Mouse (Mus musculus) MEL (cell line): ENCODE measurements at regions not wholly inside any gene's neighbourhood (a gene's known extent, or its start where the extent isn't known, plus 50 kb on each side); places are given as distances from the start of the nearest gene placed in this dataset.
A peak's percentile ranks its signal among the peaks of the same experiment; 100 is the strongest.

Experiments
- DNase-seq: peaks from one replicate; pipeline ENCODE4 v3.0.0; 2011; ENCODE audit warnings: low read depth, low spot score
- H3K27ac ChIP-seq: 2 replicates; pipeline ENCODE4 v1.5.1; 2012; ENCODE audit warnings: low read depth, mild to moderate bottlenecking, control low read depth, low read length, moderate library complexity; ENCODE audit not compliant: control insufficient read depth
- H3K27me3 ChIP-seq, 2 experiments: fragments of 150-350 bp in 1 of 2; sonication (generic) in 1 of 2; 2 replicates each; pipeline ENCODE4 v1.6.1; 2012; ENCODE audit warnings: low read length in 2 of 2, mild to moderate bottlenecking in 2 of 2, improper control_type of control experiment in 1 of 2, moderate library complexity in 1 of 2; ENCODE audit not compliant: insufficient read depth in 2 of 2, control insufficient read depth in 1 of 2
- H3K36me3 ChIP-seq, 2 experiments: 2 replicates each; pipeline ENCODE4 v1.6.1; 2012 to 2014; ENCODE audit warnings: low read length in 2 of 2, improper control_type of control experiment in 1 of 2, inconsistent platforms in 1 of 2, mild to moderate bottlenecking in 1 of 2; ENCODE audit not compliant: insufficient read depth in 2 of 2, control insufficient read depth in 1 of 2
- H3K4me1 ChIP-seq, 2 experiments: fragments of 150-350 bp in 1 of 2; sonication (generic) in 1 of 2; 2 replicates each; pipeline ENCODE4 v1.6.1; 2012; ENCODE audit warnings: low read length in 2 of 2, improper control_type of control experiment in 1 of 2, mild to moderate bottlenecking in 1 of 2; ENCODE audit not compliant: insufficient read depth in 2 of 2, control insufficient read depth in 1 of 2
- H3K4me3 ChIP-seq, 2 experiments: fragments of 150-350 bp in 1 of 2; sonication (generic) in 1 of 2; 2 replicates each; pipeline ENCODE4 v1.5.1; 2012; ENCODE audit warnings: low read depth in 2 of 2, low read length in 2 of 2, mild to moderate bottlenecking in 2 of 2, moderate library complexity in 2 of 2, control low read depth in 1 of 2, improper control_type of control experiment in 1 of 2; ENCODE audit not compliant: control insufficient read depth in 1 of 2, insufficient read depth in 1 of 2
- H3K79me2 ChIP-seq: 2 replicates; pipeline ENCODE4 v1.6.1; 2012; ENCODE audit warnings: mild to moderate bottlenecking, low read length, moderate library complexity; ENCODE audit not compliant: control insufficient read depth, poor library complexity, insufficient read depth
- H3K9ac ChIP-seq: 2 replicates; pipeline ENCODE4 v1.6.1; 2012; ENCODE audit warnings: low read depth, mild to moderate bottlenecking, control low read depth, low read length, moderate library complexity; ENCODE audit not compliant: control insufficient read depth, poor library complexity, severe bottlenecking
- H3K9me3 ChIP-seq: fragments of 150-350 bp; sonication (generic); replicated peaks from 2 replicates; pipeline ENCODE4 v1.6.1; 2012; ENCODE audit warnings: mild to moderate bottlenecking, low read length, improper control_type of control experiment, moderate library complexity; ENCODE audit not compliant: insufficient read depth
- BHLHE40 ChIP-seq: IDR thresholded peaks from 2 replicates; pipeline ENCODE4 v1.6.1; 2012; ENCODE audit warnings: low read depth, mild to moderate bottlenecking, inconsistent platforms, low read length, improper control_type of control experiment, borderline replicate concordance
- CHD1 ChIP-seq: IDR thresholded peaks from 2 replicates; pipeline ENCODE4 v1.6.1; 2012; ENCODE audit warnings: low read depth, mild to moderate bottlenecking, inconsistent platforms, low read length, improper control_type of control experiment
- CTCF ChIP-seq, 3 experiments: IDR thresholded peaks in 2 of 3; conservative IDR thresholded peaks in 1 of 3; 2 replicates each; pipeline ENCODE4 v1.5.1; 2011 to 2012; ENCODE audit warnings: low read length in 3 of 3, low read depth in 2 of 3, mild to moderate bottlenecking in 2 of 3, improper control_type of control experiment in 1 of 3, inconsistent platforms in 1 of 3, mixed read lengths in 1 of 3, moderate library complexity in 1 of 3; ENCODE audit not compliant: control insufficient read depth in 1 of 3, insufficient read depth in 1 of 3, poor library complexity in 1 of 3, severe bottlenecking in 1 of 3
- E2F4 ChIP-seq: IDR thresholded peaks from 2 replicates; pipeline ENCODE4 v1.6.1; 2011; ENCODE audit warnings: low read depth, low read length, improper control_type of control experiment, borderline replicate concordance
- ELF1 ChIP-seq: IDR thresholded peaks from 2 replicates; pipeline ENCODE4 v1.6.1; 2014; ENCODE audit warnings: low read depth, mild to moderate bottlenecking, inconsistent platforms, low read length, improper control_type of control experiment, moderate library complexity
- EP300 ChIP-seq, 2 experiments: IDR thresholded peaks; 2 replicates each; pipeline ENCODE4 v1.6.1; 2011; ENCODE audit warnings: improper control_type of control experiment in 2 of 2, low read length in 2 of 2, low read depth in 1 of 2, mild to moderate bottlenecking in 1 of 2
- ETS1 ChIP-seq: IDR thresholded peaks from 2 replicates; pipeline ENCODE4 v1.6.1; 2012; ENCODE audit warnings: low read depth, mild to moderate bottlenecking, inconsistent platforms, low read length, improper control_type of control experiment, moderate library complexity
- JUND ChIP-seq: IDR thresholded peaks from 2 replicates; pipeline ENCODE4 v1.6.1; 2011; ENCODE audit warnings: low read depth, mild to moderate bottlenecking, improper control_type of control experiment, low read length
- KAT2A ChIP-seq: conservative IDR thresholded peaks from 2 replicates; pipeline ENCODE4 v1.6.1; 2012; ENCODE audit warnings: low read depth, low read length, improper control_type of control experiment, inconsistent platforms
- MAFK ChIP-seq: IDR thresholded peaks from 2 replicates; pipeline ENCODE4 v1.6.1; 2011; ENCODE audit warnings: low read depth, mild to moderate bottlenecking, low read length, improper control_type of control experiment, borderline replicate concordance
- MAX ChIP-seq: IDR thresholded peaks from 2 replicates; pipeline ENCODE4 v1.6.1; 2011; ENCODE audit warnings: low read length, improper control_type of control experiment
- MAZ ChIP-seq: IDR thresholded peaks from 2 replicates; pipeline ENCODE4 v1.6.1; 2012; ENCODE audit warnings: low read depth, mild to moderate bottlenecking, inconsistent platforms, low read length, improper control_type of control experiment
- MEF2A ChIP-seq: IDR thresholded peaks from 2 replicates; pipeline ENCODE4 v1.6.1; 2014; ENCODE audit warnings: low read depth, mild to moderate bottlenecking, inconsistent platforms, low read length, improper control_type of control experiment; ENCODE audit not compliant: poor library complexity, insufficient replicate concordance, severe bottlenecking; ENCODE audit errors: extremely low read depth
- MXI1 ChIP-seq: IDR thresholded peaks from 2 replicates; pipeline ENCODE4 v1.6.1; 2011; ENCODE audit warnings: mild to moderate bottlenecking, low read depth, low read length, improper control_type of control experiment
- MYB ChIP-seq: IDR thresholded peaks from 2 replicates; pipeline ENCODE4 v1.6.1; 2011; ENCODE audit warnings: mild to moderate bottlenecking, low read depth, low read length, improper control_type of control experiment
- MYC ChIP-seq: IDR thresholded peaks from 2 replicates; pipeline ENCODE4 v1.6.1; 2011; ENCODE audit warnings: low read depth, mild to moderate bottlenecking, low read length, improper control_type of control experiment, moderate library complexity
- NELFE ChIP-seq: IDR thresholded peaks from 2 replicates; pipeline ENCODE4 v1.6.1; 2011; ENCODE audit warnings: low read depth, low read length, improper control_type of control experiment
- NRF1 ChIP-seq: IDR thresholded peaks from 2 replicates; pipeline ENCODE4 v1.6.1; 2014; ENCODE audit warnings: low read depth, mild to moderate bottlenecking, inconsistent platforms, low read length, improper control_type of control experiment, moderate library complexity; ENCODE audit not compliant: poor library complexity, insufficient read depth, severe bottlenecking
- POLR2AphosphoS2 ChIP-seq: IDR thresholded peaks from 2 replicates; pipeline ENCODE4 v1.6.1; 2011; ENCODE audit warnings: low read length, improper control_type of control experiment
- RAD21 ChIP-seq: IDR thresholded peaks from 2 replicates; pipeline ENCODE4 v1.6.1; 2011; ENCODE audit warnings: mild to moderate bottlenecking, low read depth, low read length, improper control_type of control experiment
- SIN3A ChIP-seq: IDR thresholded peaks from 2 replicates; pipeline ENCODE4 v1.6.1; 2012; ENCODE audit warnings: low read length, improper control_type of control experiment, inconsistent platforms
- SMC3 ChIP-seq: IDR thresholded peaks from 2 replicates; pipeline ENCODE4 v1.6.1; 2011; ENCODE audit warnings: low read depth, low read length, improper control_type of control experiment
- TBP ChIP-seq: IDR thresholded peaks from 2 replicates; pipeline ENCODE4 v1.8.0; 2011; ENCODE audit warnings: low read depth, low read length, improper control_type of control experiment
- TCF12 ChIP-seq: IDR thresholded peaks from 2 replicates; pipeline ENCODE4 v1.6.1; 2014; ENCODE audit warnings: low read depth, mild to moderate bottlenecking, inconsistent platforms, low read length, improper control_type of control experiment, moderate library complexity
- USF1 ChIP-seq: IDR thresholded peaks from 2 replicates; pipeline ENCODE4 v1.6.1; 2014; ENCODE audit warnings: low read depth, mild to moderate bottlenecking, inconsistent platforms, low read length, improper control_type of control experiment, moderate library complexity
- USF2 ChIP-seq, 2 experiments: IDR thresholded peaks; 2 replicates each; pipeline ENCODE4 v1.6.1; 2011 to 2012; ENCODE audit warnings: improper control_type of control experiment in 2 of 2, low read length in 2 of 2, borderline replicate concordance in 1 of 2, inconsistent platforms in 1 of 2, low read depth in 1 of 2, mild to moderate bottlenecking in 1 of 2; ENCODE audit not compliant: insufficient read depth in 1 of 2
- ZKSCAN1 ChIP-seq: IDR thresholded peaks from 2 replicates; pipeline ENCODE4 v1.6.1; 2012; ENCODE audit warnings: low read depth, mild to moderate bottlenecking, inconsistent platforms, low read length, improper control_type of control experiment, moderate library complexity
- ZNF384 ChIP-seq: IDR thresholded peaks from 2 replicates; pipeline ENCODE4 v1.6.1; 2012; ENCODE audit warnings: low read depth, mild to moderate bottlenecking, inconsistent platforms, low read length, improper control_type of control experiment

DNA sequence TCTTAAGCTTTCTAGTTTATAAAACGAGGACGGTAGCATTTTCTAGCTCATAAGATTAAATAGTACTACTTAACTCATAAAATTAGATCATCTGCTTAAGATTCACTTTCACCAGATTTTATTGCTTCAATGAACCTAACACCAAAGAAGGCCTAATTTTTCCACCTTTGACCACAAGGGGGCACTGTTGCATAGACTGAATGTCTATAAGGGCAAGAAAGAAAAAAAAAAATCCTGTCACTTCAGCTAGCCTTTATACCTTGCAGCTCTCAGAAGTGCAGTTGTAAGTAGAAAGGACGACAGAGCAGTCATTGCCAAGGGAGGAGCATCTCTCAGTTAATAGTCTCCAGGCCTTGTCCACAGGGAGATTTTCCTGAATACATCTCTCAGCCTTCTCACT is 447.7 kb downstream of the Dad1 start:
- peaks cover 3 to 15% of the 10 kb centered on the region in 2 experiments; a peak in 2 of 4 replicates for H3K36me3 ChIP-seq
- peaks cover 0 to 15% of the 10 kb centered on the region in 2 experiments; a peak in 3 of 4 replicates for H3K4me1 ChIP-seq
- no peak overlapping the region for H3K27ac ChIP-seq
- DNase-seq = peak; percentile 69
- H3K9me3 ChIP-seq = no peaks in the 10 kb centered on the region
- no peaks in the 10 kb centered on the region for H3K27me3 ChIP-seq
- TF ChIP-seq MAZ (no peak), ZNF384 (peak; percentile 92), ELF1 (no peak), CHD1 (no peak), NRF1 (no peak), MYC (no peak), EP300 (IDR thresholded peaks at IDR 0.05; ENCODE audit: low read depth in 1 of 2, low read length in 2 of 2) (no peak), TBP (no peak), NELFE (no peak), KAT2A (no peak), CTCF (IDR thresholded peaks at IDR 0.05 in 2 of 3, conservative IDR thresholded peaks at IDR 0.05 in 1 of 3; ENCODE audit: control insufficient read depth in 1 of 3, insufficient read depth in 1 of 3, low read depth in 2 of 3, low read length in 3 of 3, poor library complexity in 1 of 3, severe bottlenecking in 1 of 3) (peak in 2 of 3 experiments; percentile 40 to 49; a peak in 4 of 6 replicates), MAFK (no peak), RAD21 (peak; percentile 44), POLR2AphosphoS2 (no peak), SIN3A (no peak), MYB (no peak), SMC3 (peak; percentile 53)
- TF ChIP-seq, all 39 proteins: peak for 4
- no peak overlapping the region for H3K9ac ChIP-seq
- H3K4me3 ChIP-seq = no peak overlapping the region
- peaks cover 9% of the 10 kb centered on the region for H3K79me2 ChIP-seq

- peak; percentile 93 for DNase-seq
- Histone ChIP-seq H3K9me3 (no peaks in the 10 kb centered on the region), H3K4me1 (peaks cover 10 to 21% of the 10 kb centered on the region in 2 experiments), H3K9ac (peak overlapping the region; percentile 53), H3K27ac (peak overlapping the region; percentile 67), H3K4me3 (peak overlapping the region; percentile 46 to 47), H3K36me3 (peaks cover 3 to 27% of the 10 kb centered on the region in 2 experiments; a peak in 2 of 4 replicates), H3K79me2 (peaks cover 13% of the 10 kb centered on the region), H3K27me3 (no peaks in the 10 kb centered on the region)
- TF ChIP-seq EP300 (IDR thresholded peaks at IDR 0.05; ENCODE audit: low read depth in 1 of 2, low read length in 2 of 2) (peak; percentile 13 to 30; a peak in 2 of 4 replicates), E2F4 (no peak), ZNF384 (peak; percentile 75), CHD1 (0 out of 2 replicates have a peak, but pooled peaks have one; percentile 64), ETS1 (peak; percentile 67; the same call in 1 of the 2 replicates), KAT2A (no peak), USF1 (no peak), MEF2A (no peak), POLR2AphosphoS2 (no peak), RAD21 (peak; percentile 81), SMC3 (peak; percentile 87), MXI1 (peak; percentile 40; the same call in 1 of the 2 replicates), USF2 (IDR thresholded peaks at IDR 0.05; ENCODE audit: borderline replicate concordance in 1 of 2, insufficient read depth in 1 of 2, low read depth in 1 of 2, low read length in 2 of 2) (no peak), MAFK (no peak), TCF12 (0 out of 2 replicates have a peak, but pooled peaks have one; percentile 10), MAX (0 out of 2 replicates have a peak, but pooled peaks have one; percentile 28), ZKSCAN1 (no peak), BHLHE40 (peak; percentile 62; the same call in 1 of the 2 replicates), JUND (no peak)
Observed at GRCm38 (mm10) chr14:53803698-53804620, 449.9 kb downstream of the Dad1 start.
